Mouse (Mus musculus) liver, postnatal 0 days (tissue): ENCODE measurements around the gene Nfib. TPM values are rescaled to one million over a fixed set of nuclear protein-coding genes. Genes with fewer than 3 reads are reported as not detected.

Experiments used
- ATAC-seq: fragments of 200-750 bp; cut with Nextera tagmentation; 2 replicates; pipeline ENCODE4 v1.8.0; 2017; ENCODE audit warnings: mild to moderate bottlenecking, moderate library complexity
- DNase-seq: peaks from one replicate; pipeline ENCODE4 v3.0.0-alpha.2; 2016
- H3K27ac ChIP-seq: fragments of 300-500 bp; sonication (generic); 2 replicates; pipeline ENCODE4 v1.5.1; 2014; ENCODE audit warnings: antibody characterized with exemption, moderate library complexity, mild to moderate bottlenecking, low read depth
- H3K27me3 ChIP-seq: fragments of 300-500 bp; sonication (generic); 2 replicates; pipeline ENCODE4 v1.6.1; 2014; ENCODE audit warnings: low read length, control low read depth, mixed read lengths; ENCODE audit not compliant: insufficient read depth
- H3K36me3 ChIP-seq: fragments of 300-500 bp; sonication (generic); replicated peaks from 2 replicates; pipeline ENCODE4 v1.6.1; 2014; ENCODE audit warnings: mild to moderate bottlenecking, control low read depth, low read length, moderate library complexity, mixed read lengths; ENCODE audit not compliant: insufficient read depth
- H3K4me1 ChIP-seq: fragments of 300-500 bp; sonication (generic); 2 replicates; pipeline ENCODE4 v1.6.1; 2014; ENCODE audit warnings: antibody characterized with exemption, mild to moderate bottlenecking, control low read depth; ENCODE audit not compliant: insufficient read depth
- H3K4me2 ChIP-seq: fragments of 300-500 bp; sonication (generic); 2 replicates; pipeline ENCODE4 v1.6.1; 2014; ENCODE audit warnings: low read depth, mild to moderate bottlenecking, low read length, moderate library complexity, mixed read lengths
- H3K4me3 ChIP-seq: fragments of 300-500 bp; sonication (generic); 2 replicates; pipeline ENCODE4 v1.5.1; 2014; ENCODE audit warnings: low read depth, low read length
- H3K9ac ChIP-seq: fragments of 300-500 bp; sonication (generic); replicated peaks from 2 replicates; pipeline ENCODE4 v1.6.1; 2014; ENCODE audit warnings: mild to moderate bottlenecking, moderate library complexity
- H3K9me3 ChIP-seq: fragments of 300-500 bp; sonication (generic); 2 replicates; pipeline ENCODE4 v1.6.1; 2016; ENCODE audit warnings: mild to moderate bottlenecking, control low read depth, low read length, mixed read lengths
- CTCF ChIP-seq: sonication (generic); IDR thresholded peaks from 2 replicates; pipeline ENCODE4 v1.5.1; 2016; ENCODE audit warnings: antibody characterized with exemption, low read depth
- EP300 ChIP-seq: IDR thresholded peaks from 2 replicates; pipeline ENCODE4 v1.6.1; 2016; ENCODE audit warnings: antibody characterized with exemption, low read depth, mild to moderate bottlenecking
- WGBS: fragments of 180-500 bp; shearing (Covaris S2); extraction: QIAGEN DNeasy Blood & Tissue Kit; methylation state at CpG from one replicate; pipeline ENCODE4 v1.1.7; 2014; ENCODE audit not compliant: insufficient replicate concordance; 5-methylcytosine and 5-hydroxymethylcytosine counted together
- polyA plus RNA-seq: library from polyadenylated mRNA; unstranded; fragments of >200 nt; fragmentation: Nextera tagmentation; extraction: Ambion mirVana; gene quantifications from 2 replicates; pipeline ENCODE4 v1.2.1, GENCODE M21; 2015

The Nfib gene
- polyA plus RNA-seq, 1 experiment from 2014 or later = 8.3 TPM

GRCm38 (mm10) chr4:82398282-82398681, 307.3 kb downstream of the Nfib start:
- DNase-seq (no peak), ATAC-seq (no peak)
- no peak overlapping the region for H3K4me2 ChIP-seq
- TF ChIP-seq EP300 = no peak
- no peak for TF ChIP-seq CTCF
- H3K9me3 ChIP-seq = no peaks in the 10 kb centered on the region
- H3K9ac ChIP-seq = no peak overlapping the region
- H3K4me3 ChIP-seq = no peak overlapping the region
- peaks cover 16% of the 10 kb centered on the region for H3K4me1 ChIP-seq
- H3K27me3 ChIP-seq = no peaks in the 10 kb centered on the region
- H3K36me3 ChIP-seq = no peaks in the 10 kb centered on the region
- peak overlapping the region; percentile 29; the same call in 1 of the 2 replicates for H3K27ac ChIP-seq
- whole genome bisulfite sequencing = 59% methylated on average over 2 of the region's 2 CpGs

GRCm38 (mm10) chr4:82396805-82397204, 308.7 kb downstream of the Nfib start:
- Histone ChIP-seq H3K9me3 (no peaks in the 10 kb centered on the region), H3K4me1 (peaks cover 16% of the 10 kb centered on the region), H3K9ac (no peak overlapping the region), H3K27me3 (no peaks in the 10 kb centered on the region), H3K36me3 (no peaks in the 10 kb centered on the region), H3K4me2 (no peak overlapping the region), H3K27ac (peak overlapping the region; percentile 82), H3K4me3 (no peak overlapping the region)
- ATAC-seq = peak; percentile 92
- TF ChIP-seq CTCF (no peak), EP300 (peak; percentile 81)
- DNase-seq = no peak
- WGBS = 69% methylated on average over 2 of the region's 2 CpGs

GRCm38 (mm10) chr4:82396003-82396402, 309.5 kb downstream of the Nfib start:
- H3K4me3 ChIP-seq = no peak overlapping the region
- no peak overlapping the region for H3K9ac ChIP-seq
- no peaks in the 10 kb centered on the region for H3K27me3 ChIP-seq
- peak overlapping the region; percentile 82 for H3K27ac ChIP-seq
- H3K4me1 ChIP-seq = peaks cover 19% of the 10 kb centered on the region
- ATAC-seq (no peak), DNase-seq (no peak)
- WGBS = 73% methylated on average over 4 of the region's 4 CpGs
- TF ChIP-seq EP300 (no peak), CTCF (no peak)
- no peaks in the 10 kb centered on the region for H3K36me3 ChIP-seq
- H3K4me2 ChIP-seq = no peak overlapping the region
- H3K9me3 ChIP-seq = no peaks in the 10 kb centered on the region

- DNase-seq = no peak
- H3K36me3 ChIP-seq = no peaks in the 10 kb centered on the region
- no peaks in the 10 kb centered on the region for H3K27me3 ChIP-seq
- no peak overlapping the region for H3K4me3 ChIP-seq
- no peak overlapping the region for H3K4me2 ChIP-seq
- no peak for TF ChIP-seq CTCF
- TF ChIP-seq EP300 = no peak
- WGBS = 44% methylated on average over 4 of the region's 4 CpGs
- H3K27ac ChIP-seq = no peak overlapping the region; the same call in 1 of the 2 replicates
- peaks cover 17% of the 10 kb centered on the region for H3K4me1 ChIP-seq
- ATAC-seq = no peak
- no peak overlapping the region for H3K9ac ChIP-seq
- H3K9me3 ChIP-seq = no peaks in the 10 kb centered on the region
These were observed 311.2 kb downstream of the Nfib start for GRCm38 (mm10) chr4:82394346-82394745.

GRCm38 (mm10) chr4:82393021-82393420, 312.5 kb downstream of the Nfib start:
- ATAC-seq = peak; percentile 70
- Histone ChIP-seq H3K9me3 (no peaks in the 10 kb centered on the region), H3K27me3 (no peaks in the 10 kb centered on the region), H3K36me3 (no peaks in the 10 kb centered on the region), H3K27ac (peak overlapping the region; percentile 79), H3K4me3 (no peak overlapping the region), H3K4me1 (peaks cover 11% of the 10 kb centered on the region; the same call in 1 of the 2 replicates), H3K4me2 (peak overlapping the region; percentile 42), H3K9ac (no peak overlapping the region)
- TF ChIP-seq CTCF (no peak), EP300 (peak; percentile 45)
- DNase-seq = no peak
- 49% methylated on average over 4 of the region's 4 CpGs for WGBS

GRCm38 (mm10) chr4:82392496-82392895, 313.1 kb downstream of the Nfib start:
- Histone ChIP-seq H3K4me3 (no peak overlapping the region), H3K9me3 (no peaks in the 10 kb centered on the region), H3K36me3 (no peaks in the 10 kb centered on the region), H3K27ac (peak overlapping the region; percentile 79), H3K27me3 (no peaks in the 10 kb centered on the region), H3K4me2 (peak overlapping the region; percentile 42), H3K4me1 (peaks cover 11% of the 10 kb centered on the region; the same call in 1 of the 2 replicates), H3K9ac (peak overlapping the region; percentile 23; the same call in 1 of the 2 replicates)
- 79% methylated on average over 9 of the region's 9 CpGs for WGBS
- TF ChIP-seq EP300 = no peak
- no peak for TF ChIP-seq CTCF
- no peak for ATAC-seq
- no peak for DNase-seq
